Mouse (Mus musculus) hindbrain, embryonic 13.5 days (tissue): ENCODE results near the gene Lhfpl4. TPM values are rescaled to one million over a fixed set of nuclear protein-coding genes. Genes with fewer than 3 reads are reported as not detected.

Experiments
- polyA plus RNA-seq: library from polyadenylated mRNA; unstranded; fragments of >200 nt; fragmentation: Nextera tagmentation; extraction: Ambion mirVana; gene quantifications from 2 replicates; pipeline ENCODE4 v1.2.1, GENCODE M21; 2015

Lhfpl4 gene
- polyA plus RNA-seq, 1 experiment from 2014 or later: 52.3 TPM

Other genes starting within 250 kb of the Lhfpl4 start
- 37.5 and 42.3 TPM in 2 replicates for gene Srgap3, start 248.1 kb downstream of the Lhfpl4 start, polyA plus RNA-seq
- gene Thumpd3, start 149.2 kb downstream of the Lhfpl4 start, polyA plus RNA-seq: 56.4 and 58.8 TPM in 2 replicates
- 51.2 and 54.7 TPM in 2 replicates for gene Setd5, start 118.0 kb downstream of the Lhfpl4 start, polyA plus RNA-seq
- gene Mtmr14, start 42.5 kb upstream of the Lhfpl4 start, polyA plus RNA-seq: 34.7 and 35.5 TPM in 2 replicates
- 1.2 and 1.9 TPM in 2 replicates for gene Cpne9, start 86.9 kb upstream of the Lhfpl4 start, polyA plus RNA-seq
- 17.1 and 17.3 TPM in 2 replicates for gene Brpf1, start 111.8 kb upstream of the Lhfpl4 start, polyA plus RNA-seq
- 8.7 and 9.6 TPM in 2 replicates for gene Ogg1, start 131.6 kb upstream of the Lhfpl4 start, polyA plus RNA-seq
- gene Camk1, start 148.6 kb upstream of the Lhfpl4 start, polyA plus RNA-seq: 79.6 and 86.3 TPM in 2 replicates
- 70.0 and 70.6 TPM in 2 replicates for gene Tada3, start 182.5 kb upstream of the Lhfpl4 start, polyA plus RNA-seq
- gene Arpc4, start 182.7 kb upstream of the Lhfpl4 start, polyA plus RNA-seq: 416 and 430 TPM in 2 replicates
- gene Ttll3, start 193.9 kb upstream of the Lhfpl4 start, polyA plus RNA-seq: 11.8 TPM in 2 replicates
- gene Rpusd3, start 224.0 kb upstream of the Lhfpl4 start, polyA plus RNA-seq: 17.5 and 19.5 TPM in 2 replicates
- gene Cidec, start 240.4 kb upstream of the Lhfpl4 start, polyA plus RNA-seq: not detected in 2 replicates
- gene Jagn1, start 247.2 kb upstream of the Lhfpl4 start, polyA plus RNA-seq: 92.9 and 96.9 TPM in 2 replicates